In the genomic region with DNA sequence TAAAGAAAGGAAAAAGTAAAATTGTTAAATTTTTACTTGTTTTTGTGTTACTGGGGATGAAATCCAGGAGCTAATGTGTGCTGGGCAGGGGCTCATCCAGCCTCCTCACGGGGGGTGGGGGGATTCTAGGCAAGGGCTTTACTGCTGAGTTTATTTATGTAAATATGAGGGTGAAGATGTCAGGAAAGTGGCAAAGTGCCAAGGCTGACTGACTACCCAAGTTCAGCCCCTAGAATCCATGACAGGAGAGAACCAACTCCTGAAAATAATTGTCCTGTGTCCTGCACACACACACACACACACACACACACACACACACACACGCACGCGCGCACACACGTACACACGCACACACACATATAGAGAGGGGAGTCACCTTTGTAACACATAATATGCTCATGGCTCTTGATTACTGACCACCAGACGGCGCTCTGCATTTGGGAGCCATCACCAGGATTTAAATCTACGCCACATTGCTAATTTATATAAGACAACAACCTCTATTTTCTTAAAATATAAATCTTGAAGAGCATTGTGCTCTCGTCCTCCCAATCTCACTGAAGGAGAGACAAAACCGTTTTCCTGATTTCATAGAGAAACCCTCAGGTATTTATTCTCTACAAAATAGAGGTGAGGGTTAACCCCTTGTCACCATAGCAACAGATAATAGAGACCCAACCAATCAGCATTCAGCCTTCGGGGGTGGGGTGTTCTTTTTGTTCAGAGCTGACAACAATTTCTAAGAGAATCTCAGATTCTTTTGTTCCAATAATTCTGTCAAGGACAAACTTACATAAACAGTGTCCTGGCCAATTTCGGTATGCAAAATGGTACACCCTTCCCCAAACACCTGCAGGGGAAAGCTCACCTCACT, we compare ENCODE assay signal across 9 mouse cellular contexts. TPM values are rescaled to one million over a fixed set of nuclear protein-coding genes. Genes with fewer than 3 reads are reported as not detected.
DNase-seq lines count a peak whose midpoint lies in the region; ATAC-seq and TF ChIP-seq lines count a peak whose summit lies in the region.
"Had no signal": no experiment of that assay in that cellular context is flagged by ENCODE, and none has a peak within 500 bp of the region (broad histone marks: within the 10 kb centered on the region; RNA-seq: fewer than 3 reads in every experiment).

No protein-coding gene starts in this region.

- H3K4me2 ChIP-seq in midbrain, postnatal 0 days (ENCODE audit: low read depth, low read length, poor library complexity, severe bottlenecking): no peak overlapping the region; the same call in 1 of the 2 replicates
- H3K4me2 ChIP-seq: heart, embryonic 15.5 days had no signal

- peak; percentile 41 for DNase-seq in gastrocnemius, adult 2 months
- no peak for DNase-seq in gastrocnemius, postnatal 10 days
- peak; percentile 51 for DNase-seq in urinary bladder, postnatal 25 days (ENCODE audit: low spot score)
- DNase-seq in urinary bladder, adult 18-20 months (ENCODE audit: low spot score in 2 of 2): no peak
- peak; percentile 52 to 77 for DNase-seq in layer of hippocampus, adult 8-10 months (ENCODE audit: low spot score in 2 of 2)
- DNase-seq in midbrain, postnatal 0 days (ENCODE audit: low spot score): peak; percentile 89
- no peak for DNase-seq in urinary bladder, postnatal 36 days (ENCODE audit: low spot score in 2 of 2)

- ATAC-seq in midbrain, postnatal 0 days (ENCODE audit: low FRiP score): peak; percentile 57; the same call in 1 of the 2 replicates

- no peak overlapping the region for H3K4me3 ChIP-seq in gastrocnemius, adult 2 months
- no peak overlapping the region for H3K4me3 ChIP-seq in embryonic fibroblast, embryonic 13.5 days (ENCODE audit: insufficient read depth, low read length)
- no peak overlapping the region for H3K4me3 ChIP-seq in midbrain, postnatal 0 days (ENCODE audit: low read depth, low read length)
- H3K4me3 ChIP-seq: heart, embryonic 15.5 days had no signal

- WGBS in midbrain, postnatal 0 days: 24% methylated on average over 14 of the region's 14 CpGs

- H3K36me3 ChIP-seq in midbrain, postnatal 0 days (ENCODE audit: insufficient read depth, low read length): no peaks in the 10 kb centered on the region
- H3K36me3 ChIP-seq: heart, embryonic 15.5 days had no signal

- no peaks in the 10 kb centered on the region for H3K27me3 ChIP-seq in midbrain, postnatal 0 days (ENCODE audit: insufficient read depth, low read length)
- H3K27me3 ChIP-seq: heart, embryonic 15.5 days had no signal

- peak; percentile 60 for TF ChIP-seq CTCF in gastrocnemius, adult 2 months (IDR thresholded peaks at IDR 0.05)
- TF ChIP-seq CTCF in embryonic fibroblast, embryonic 13.5 days (IDR thresholded peaks at IDR 0.05; ENCODE audit: borderline replicate concordance, insufficient read depth, low read length): peak; percentile 13; the same call in 1 of the 2 replicates
- peak; percentile 92 for TF ChIP-seq CTCF in midbrain, postnatal 0 days (IDR thresholded peaks at IDR 0.05)

- H3K4me1 ChIP-seq in embryonic fibroblast, embryonic 13.5 days (ENCODE audit: control insufficient read depth, insufficient read depth, low read length): no peaks in the 10 kb centered on the region
- peaks cover 4% of the 10 kb centered on the region; the same call in 1 of the 2 replicates for H3K4me1 ChIP-seq in midbrain, postnatal 0 days (ENCODE audit: insufficient read depth, low read length)

- peak overlapping the region; percentile 9; the same call in 1 of the 2 replicates for H3K27ac ChIP-seq in gastrocnemius, adult 2 months
- no peak overlapping the region for H3K27ac ChIP-seq in embryonic fibroblast, embryonic 13.5 days (ENCODE audit: insufficient read depth, low read length)
- peak overlapping the region; percentile 83 for H3K27ac ChIP-seq in midbrain, postnatal 0 days (ENCODE audit: low read depth, low read length)
- H3K27ac ChIP-seq: heart, embryonic 15.5 days had no signal

- no peak overlapping the region for H3K9ac ChIP-seq in midbrain, postnatal 0 days (replicated peaks; ENCODE audit: low read length, poor library complexity, severe bottlenecking)
- H3K9ac ChIP-seq: heart, embryonic 15.5 days had no signal

- no peaks in the 10 kb centered on the region for H3K9me3 ChIP-seq in midbrain, postnatal 0 days (ENCODE audit: low read length)
- H3K9me3 ChIP-seq: heart, embryonic 15.5 days had no signal

- TF ChIP-seq POLR2A in embryonic fibroblast, embryonic 13.5 days (IDR thresholded peaks at IDR 0.05; ENCODE audit: low read depth, low read length): no peak

- intact Hi-C loops in gastrocnemius, adult 2 months (cut with DNase I): loop anchor here (1.0 to 2.0 kb wide), 3 partner anchors 17 to 134 kb away; no protein-coding TSS in a partner anchor

RNA-seq across cellular contexts. Expression of gene Calm3, which starts 9.0 kb away (rescaled TPM):
- total RNA-seq in gastrocnemius, adult 2 months (2021): 100 to 1,000 TPM; 290 to 400 TPM
- 100 to 1,000 TPM; 255 to 271 TPM for total RNA-seq in gastrocnemius, postnatal 10 days (2021)
- polyA plus RNA-seq in embryonic fibroblast, embryonic 13.5 days (2011; ENCODE audit: insufficient read length, low read depth, missing spikeins): 520 and 588 TPM in 2 replicates
- 1,000 to 10,000 TPM; 1,722 to 2,104 (median 1,900) TPM for total RNA-seq in layer of hippocampus, adult 8-10 months (2022)
- 1,835 and 1,985 TPM in 2 replicates for total RNA-seq in midbrain, postnatal 0 days (2014; rRNA removed)
- polyA plus RNA-seq in midbrain, postnatal 0 days (2015; fragmentation: Nextera tagmentation; extraction: Ambion mirVana): 467 and 471 TPM in 2 replicates

RNA-seq across cellular contexts. Expression of gene Pnmal2, which starts 11.5 kb away (rescaled TPM):
- total RNA-seq in gastrocnemius, adult 2 months (2021): under 1 TPM; 0.74 to 0.86 TPM
- total RNA-seq in gastrocnemius, postnatal 10 days (2021): 10 to 100 TPM; 20.6 to 24.5 TPM
- polyA plus RNA-seq in embryonic fibroblast, embryonic 13.5 days (2011; ENCODE audit: insufficient read length, low read depth, missing spikeins): 0.73 and 1.3 TPM in 2 replicates
- total RNA-seq in layer of hippocampus, adult 8-10 months (2022): 100 to 1,000 TPM; 311 to 360 (median 338) TPM
- 155 and 174 TPM in 2 replicates for total RNA-seq in midbrain, postnatal 0 days (2014; rRNA removed)
- 180 and 187 TPM in 2 replicates for polyA plus RNA-seq in midbrain, postnatal 0 days (2015; fragmentation: Nextera tagmentation; extraction: Ambion mirVana)

RNA-seq across cellular contexts. Expression of gene Pnmal1, which starts 26.5 kb away (rescaled TPM):
- total RNA-seq in gastrocnemius, adult 2 months (2021): not detected
- total RNA-seq in gastrocnemius, postnatal 10 days (2021): under 1 TPM; 0.16 to 0.21 TPM
- polyA plus RNA-seq in embryonic fibroblast, embryonic 13.5 days (2011; ENCODE audit: insufficient read length, low read depth, missing spikeins): not detected in 2 replicates
- total RNA-seq in layer of hippocampus, adult 8-10 months (2022): 100 to 1,000 TPM in 2 of 4 experiments, 10 to 100 TPM in 2; 93.0 to 128 (median 106) TPM
- total RNA-seq in midbrain, postnatal 0 days (2014; rRNA removed): 41.2 and 54.0 TPM in 2 replicates
- 64.8 and 65.2 TPM in 2 replicates for polyA plus RNA-seq in midbrain, postnatal 0 days (2015; fragmentation: Nextera tagmentation; extraction: Ambion mirVana)

RNA-seq across cellular contexts. Expression of gene Ptgir, which starts 26.7 kb away (rescaled TPM):
- under 1 TPM; 0.67 to 0.79 TPM for total RNA-seq in gastrocnemius, adult 2 months (2021)
- 1 to 10 TPM; 1.8 to 2.9 TPM for total RNA-seq in gastrocnemius, postnatal 10 days (2021)
- 1.4 and 1.6 TPM in 2 replicates for polyA plus RNA-seq in embryonic fibroblast, embryonic 13.5 days (2011; ENCODE audit: insufficient read length, low read depth, missing spikeins)
- not detected for total RNA-seq in layer of hippocampus, adult 8-10 months (2022)
- 0.11 and 0.14 TPM in 2 replicates for total RNA-seq in midbrain, postnatal 0 days (2014; rRNA removed)
- 0.11 TPM in 1 of 2 replicates, not detected in the other for polyA plus RNA-seq in midbrain, postnatal 0 days (2015; fragmentation: Nextera tagmentation; extraction: Ambion mirVana)

RNA-seq across cellular contexts. Expression of gene Gng8, which starts 41.4 kb away (rescaled TPM):
- total RNA-seq in gastrocnemius, adult 2 months (2021): not detected
- total RNA-seq in gastrocnemius, postnatal 10 days (2021): 1 to 10 TPM; 1.3 to 2.7 TPM
- 24.1 and 24.7 TPM in 2 replicates for polyA plus RNA-seq in embryonic fibroblast, embryonic 13.5 days (2011; ENCODE audit: insufficient read length, low read depth, missing spikeins)
- total RNA-seq in layer of hippocampus, adult 8-10 months (2022): 1 to 10 TPM; 1.3 to 3.4 (median 2.5) TPM
- 1.9 and 5.2 TPM in 2 replicates for total RNA-seq in midbrain, postnatal 0 days (2014; rRNA removed)
- polyA plus RNA-seq in midbrain, postnatal 0 days (2015; fragmentation: Nextera tagmentation; extraction: Ambion mirVana): 12.3 and 15.9 TPM in 2 replicates

Comparison
In these comparisons a context has a peak if more than half of its experiments do, and no peak if none do; other contexts are left out.
1. DNase-seq: peak in gastrocnemius, adult 2 months (single experiment), urinary bladder, postnatal 25 days (single experiment), layer of hippocampus, adult 8-10 months (2 of 2) and midbrain, postnatal 0 days (single experiment); none in gastrocnemius, postnatal 10 days (single experiment), urinary bladder, adult 18-20 months (0 of 2) and urinary bladder, postnatal 36 days (0 of 2).
2. RNA of gene Pnmal2, which starts 11.5 kb away (total RNA-seq): 311 to 360 TPM in layer of hippocampus, adult 8-10 months, 155 to 174 TPM in midbrain, postnatal 0 days and 20.6 to 24.5 TPM in gastrocnemius, postnatal 10 days; 0.74 to 0.86 TPM in gastrocnemius, adult 2 months; every median in the first group is over 10 times any median in the second.
3. CTCF ChIP-seq: peak in every context shown above with its lines; median percentile 92 in midbrain, postnatal 0 days; 60 in gastrocnemius, adult 2 months; 13 in embryonic fibroblast, embryonic 13.5 days.
4. RNA of gene Pnmal1, which starts 26.5 kb away (total RNA-seq): 93.0 to 128 TPM in layer of hippocampus, adult 8-10 months and 41.2 to 54.0 TPM in midbrain, postnatal 0 days; 0.16 to 0.21 TPM in gastrocnemius, postnatal 10 days and not detected in gastrocnemius, adult 2 months; every median in the first group is over 10 times any median in the second.